Mouse (Mus musculus): ENCODE measurements at regions not wholly inside any gene's neighbourhood (a gene's known extent, or its start where the extent isn't known, plus 50 kb on each side); places are given as distances from the start of the nearest gene placed in this dataset.

DNA sequence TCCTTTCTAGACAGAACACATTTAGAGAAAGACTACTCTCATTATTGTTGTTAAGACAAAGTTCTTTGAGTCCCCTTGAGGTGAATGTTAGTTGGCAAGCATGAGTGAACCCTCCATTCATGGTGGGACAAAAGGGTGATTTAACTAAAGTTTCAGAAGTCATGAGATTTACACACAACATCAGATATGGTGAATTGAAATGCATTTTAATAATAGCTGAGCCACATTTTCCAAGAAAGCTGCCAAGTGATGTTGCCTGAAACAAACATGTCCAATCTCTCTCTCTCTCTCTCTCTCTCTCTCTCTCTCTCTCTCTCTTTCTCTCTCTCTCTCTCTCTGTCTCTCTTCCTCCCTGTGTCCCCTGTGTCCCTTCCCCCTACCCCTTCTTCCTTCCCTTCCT, 303.7 kb downstream of the Pten start:
- TF ChIP-seq CTCF (IDR thresholded peaks at IDR 0.05; ENCODE audit: extremely low read depth, insufficient read length, insufficient replicate concordance, low read depth, low read length) (no peak), POLR2A (IDR thresholded peaks at IDR 0.05; ENCODE audit: low read depth, low read length) (no peak)
